Comparison of ENCODE assay signal across 32 mouse cellular contexts in the genomic region with DNA sequence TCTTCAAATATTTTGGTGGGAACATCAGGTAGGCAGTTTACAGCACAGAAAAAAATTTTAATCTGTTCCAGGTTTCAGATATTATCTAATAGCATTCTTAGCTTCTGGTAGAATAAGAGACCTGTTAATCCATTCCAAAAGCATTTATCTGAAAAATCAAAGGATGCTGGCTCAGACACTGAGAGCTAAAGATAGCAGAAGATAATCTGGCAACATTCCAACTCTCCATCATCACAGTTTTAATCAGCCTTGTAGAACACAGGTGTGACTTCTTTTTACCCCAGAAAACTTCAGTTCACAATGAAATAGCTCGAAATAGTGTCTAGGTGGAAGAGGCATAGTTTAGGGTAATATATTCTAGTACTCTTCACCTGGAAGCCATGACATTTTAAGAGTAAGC.
"Had no signal": no experiment of that assay in that cellular context is flagged by ENCODE, and none has a peak within 500 bp of the region (broad histone marks: within the 10 kb centered on the region; RNA-seq: fewer than 3 reads in every experiment).

No protein-coding gene starts in this region.

- H3K4me1 ChIP-seq: liver, embryonic 12.5 days; liver, embryonic 13.5 days; liver, embryonic 15.5 days; megakaryocyte, embryonic 14.5 days; midbrain, embryonic 10.5 days; midbrain, embryonic 12.5 days; midbrain, embryonic 13.5 days; midbrain, embryonic 15.5 days; neural tube, embryonic 12.5 days; neural tube, embryonic 13.5 days had no signal

- H3K27me3 ChIP-seq: limb, embryonic 12.5 days; limb, embryonic 13.5 days; limb, embryonic 15.5 days; liver, embryonic 12.5 days; liver, embryonic 13.5 days; liver, embryonic 15.5 days; lung, embryonic 15.5 days; megakaryocyte, embryonic 14.5 days; midbrain, embryonic 12.5 days; midbrain, embryonic 13.5 days; midbrain, embryonic 15.5 days; neural tube, embryonic 12.5 days; neural tube, embryonic 13.5 days had no signal

- H3K36me3 ChIP-seq: limb, embryonic 12.5 days; limb, embryonic 13.5 days; limb, embryonic 15.5 days; liver, embryonic 12.5 days; liver, embryonic 13.5 days; liver, embryonic 15.5 days; lung, embryonic 15.5 days; midbrain, embryonic 10.5 days; midbrain, embryonic 12.5 days; midbrain, embryonic 13.5 days; midbrain, embryonic 15.5 days; neural tube, embryonic 12.5 days; neural tube, embryonic 13.5 days had no signal

- H3K27ac ChIP-seq: limb, embryonic 12.5 days; limb, embryonic 13.5 days; limb, embryonic 15.5 days; liver, embryonic 12.5 days; liver, embryonic 13.5 days; liver, embryonic 14.5 days; liver, embryonic 15.5 days; lung, embryonic 15.5 days; macrophage; midbrain, embryonic 10.5 days; midbrain, embryonic 12.5 days; midbrain, embryonic 13.5 days; midbrain, embryonic 15.5 days; neural tube, embryonic 12.5 days; neural tube, embryonic 13.5 days had no signal

- H3K9ac ChIP-seq: limb, embryonic 12.5 days; limb, embryonic 13.5 days; limb, embryonic 15.5 days; liver, embryonic 12.5 days; liver, embryonic 13.5 days; liver, embryonic 14.5 days; liver, embryonic 15.5 days; liver, postnatal 0 days; lung, embryonic 14.5 days; lung, embryonic 15.5 days; midbrain, embryonic 12.5 days; midbrain, embryonic 13.5 days; midbrain, embryonic 15.5 days; neural tube, embryonic 12.5 days; neural tube, embryonic 13.5 days had no signal

- H3K4me2 ChIP-seq: limb, embryonic 12.5 days; limb, embryonic 13.5 days; limb, embryonic 15.5 days; liver, embryonic 11.5 days; liver, embryonic 12.5 days; liver, embryonic 13.5 days; liver, embryonic 15.5 days; lung, embryonic 14.5 days; lung, embryonic 15.5 days; midbrain, embryonic 11.5 days; midbrain, embryonic 12.5 days; midbrain, embryonic 13.5 days; midbrain, embryonic 15.5 days; neural tube, embryonic 12.5 days; neural tube, embryonic 13.5 days had no signal

- DNase-seq: left cerebral cortex, postnatal 4 days; liver; liver, embryonic 13.5 days; liver, postnatal 0 days; lung, adult 18-20 months; lung, adult 2 months; lung, embryonic 14.5 days; lung, postnatal 10 days; lung, postnatal 14 days; lung, postnatal 36 days; lung, postnatal 4 days; midbrain, embryonic 14.5 days had no signal

- H3K9me3 ChIP-seq: limb, embryonic 12.5 days; limb, embryonic 13.5 days; limb, embryonic 15.5 days; liver, embryonic 12.5 days; liver, embryonic 13.5 days; liver, embryonic 15.5 days; lung, embryonic 15.5 days; midbrain, embryonic 10.5 days; midbrain, embryonic 12.5 days; midbrain, embryonic 13.5 days; midbrain, embryonic 15.5 days; neural tube, embryonic 12.5 days; neural tube, embryonic 13.5 days had no signal

- H3K4me3 ChIP-seq: limb, embryonic 12.5 days; limb, embryonic 13.5 days; limb, embryonic 15.5 days; liver, embryonic 12.5 days; liver, embryonic 13.5 days; liver, embryonic 15.5 days; lung, embryonic 15.5 days; megakaryocyte, embryonic 14.5 days; midbrain, embryonic 10.5 days; midbrain, embryonic 12.5 days; midbrain, embryonic 13.5 days; midbrain, embryonic 15.5 days; myocyte; neural tube, embryonic 12.5 days; neural tube, embryonic 13.5 days had no signal

- ATAC-seq: liver, embryonic 12.5 days; liver, postnatal 0 days; lung, postnatal 0 days; midbrain, embryonic 13.5 days; midbrain, embryonic 15.5 days; midbrain, embryonic 16.5 days had no signal
